9 mouse cellular contexts compared by ENCODE assay signal in the genomic region with DNA sequence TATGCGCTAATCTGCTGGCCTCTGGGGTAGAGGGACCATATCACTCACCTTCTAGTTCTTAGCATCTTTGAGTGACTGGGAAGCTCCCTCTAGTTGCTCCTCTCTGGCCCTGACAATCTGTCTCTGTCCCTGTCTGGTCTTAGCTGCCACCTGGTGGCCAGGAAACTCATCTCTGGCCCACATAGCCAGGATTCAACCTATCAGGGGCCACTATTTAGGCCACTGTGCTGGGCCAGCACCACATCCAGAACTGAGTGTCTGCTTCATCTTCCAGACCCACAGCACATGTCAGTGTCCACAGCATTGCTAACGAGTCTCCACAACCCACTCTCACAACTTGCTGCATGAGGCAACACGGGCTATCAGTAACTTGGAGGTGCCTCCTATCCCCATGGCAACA. TPM values are rescaled to one million over a fixed set of nuclear protein-coding genes. Genes with fewer than 3 reads are reported as not detected.
A peak's percentile ranks its signal among the peaks of the same experiment; 100 is the strongest.
DNase-seq lines count a peak whose midpoint lies in the region; ATAC-seq and TF ChIP-seq lines count a peak whose summit lies in the region.
"Had no signal": no experiment of that assay in that cellular context is flagged by ENCODE, and none has a peak within 500 bp of the region (broad histone marks: within the 10 kb centered on the region; RNA-seq: fewer than 3 reads in every experiment).

No protein-coding gene starts in this region.

- H3K36me3 ChIP-seq in ES-Bruce4 (ENCODE audit: control insufficient read depth, insufficient read depth, low read length, poor library complexity, severe bottlenecking) = no peaks in the 10 kb centered on the region

- H3K27ac ChIP-seq in left cerebral cortex, adult 2 months = no peak overlapping the region
- H3K27ac ChIP-seq in ES-Bruce4 (ENCODE audit: insufficient read depth, low read length) = no peak overlapping the region
- H3K27ac ChIP-seq: forebrain, embryonic 12.5 days had no signal

- no peak for TF ChIP-seq POLR2A in ES-Bruce4 (IDR thresholded peaks at IDR 0.05; ENCODE audit: insufficient read depth, low read length)

- intact Hi-C loops in left cerebral cortex, adult 2 months (cut with DNase I) = no loop called here
- intact Hi-C loops in left cerebral cortex, postnatal 10 days (cut with DNase I) = no loop called here

- no peak for ATAC-seq in CD4-positive, CD25-positive, alpha-beta regulatory T cell, adult 4 months
- ATAC-seq in erythroblast, adult 5-6 weeks (replicated peaks; ENCODE audit: low FRiP score, poor library complexity, severe bottlenecking) = no peak

- H3K4me3 ChIP-seq in left cerebral cortex, adult 2 months = no peak overlapping the region
- H3K4me3 ChIP-seq in ES-Bruce4 (ENCODE audit: low read depth, low read length) = no peak overlapping the region
- H3K4me3 ChIP-seq: forebrain, embryonic 12.5 days had no signal

- no peaks in the 10 kb centered on the region for H3K27me3 ChIP-seq in ES-Bruce4 (ENCODE audit: control insufficient read depth, insufficient read depth, low read length, poor library complexity, severe bottlenecking)
- H3K27me3 ChIP-seq: forebrain, embryonic 12.5 days had no signal

- H3K4me1 ChIP-seq in ES-Bruce4 (ENCODE audit: control insufficient read depth, insufficient read depth, low read length) = peaks cover 4% of the 10 kb centered on the region
- H3K4me1 ChIP-seq: forebrain, embryonic 12.5 days had no signal

- DNase-seq in CD4-positive, CD25-positive, alpha-beta regulatory T cell, adult 2 months (ENCODE audit: low read depth, low spot score) = peak; percentile 42
- no peak for DNase-seq in left cerebral cortex, adult 2 months (ENCODE audit: extremely low spot score in 1 of 2, low spot score in 2 of 2)
- no peak for DNase-seq in left cerebral cortex, postnatal 10 days (ENCODE audit: extremely low spot score in 1 of 2, low spot score in 2 of 2)
- DNase-seq in cerebellum, postnatal 25 days = peak; percentile 35 to 63
- no peak for DNase-seq in layer of hippocampus, postnatal 14 days (ENCODE audit: low spot score in 2 of 2)

- no peaks in the 10 kb centered on the region for H3K9me3 ChIP-seq in ES-Bruce4 (replicated peaks; ENCODE audit: control insufficient read depth, insufficient read depth, low read length, poor library complexity, severe bottlenecking)
- H3K9me3 ChIP-seq: forebrain, embryonic 12.5 days had no signal

- H3K9ac ChIP-seq in ES-Bruce4 (ENCODE audit: low read depth, poor library complexity, severe bottlenecking) = no peak overlapping the region
- H3K9ac ChIP-seq: forebrain, embryonic 12.5 days had no signal

- TF ChIP-seq CTCF in left cerebral cortex, adult 2 months (IDR thresholded peaks at IDR 0.05) = peak; percentile 46
- TF ChIP-seq CTCF in ES-Bruce4 (IDR thresholded peaks at IDR 0.05; ENCODE audit: low read depth, low read length) = peak; percentile 52

- no peak for TF ChIP-seq EP300 in ES-Bruce4 (IDR thresholded peaks at IDR 0.05; ENCODE audit: insufficient read depth, low read depth, low read length)

RNA-seq across cellular contexts. Expression of gene Icam2, which starts 9.8 kb away (rescaled TPM):
- 100 to 1,000 TPM; 132 to 138 TPM for polyA plus RNA-seq in CD4-positive, CD25-positive, alpha-beta regulatory T cell, adult 4 months (2017; shearing (Covaris generic))
- total RNA-seq in left cerebral cortex, adult 2 months (2021) = 1 to 10 TPM; 3.2 to 3.6 TPM
- 1 to 10 TPM; 4.8 to 5.6 TPM for total RNA-seq in left cerebral cortex, postnatal 10 days (2021)
- not detected in 2 replicates for polyA plus RNA-seq in ES-Bruce4 (2011; ENCODE audit: insufficient read depth, insufficient read length, low read depth, missing spikeins)
- total RNA-seq in layer of hippocampus, postnatal 14 days (2021) = 1 to 10 TPM; 4.5 to 5.9 TPM
- total RNA-seq in erythroblast, adult 5-6 weeks (2015; ENCODE audit: low replicate concordance) = 9.8 and 10.7 TPM in 2 replicates
- 4.0 and 13.7 TPM in 2 replicates for total RNA-seq in erythroblast, adult 5-6 weeks (2017; ENCODE audit: low replicate concordance)

RNA-seq across cellular contexts. Expression of gene Prr29, which starts 32.4 kb away (rescaled TPM):
- under 1 TPM in 1 of 2 experiments, not detected in 1; 0.43 TPM for polyA plus RNA-seq in CD4-positive, CD25-positive, alpha-beta regulatory T cell, adult 4 months (2017; shearing (Covaris generic))
- not detected for total RNA-seq in left cerebral cortex, adult 2 months (2021)
- total RNA-seq in left cerebral cortex, postnatal 10 days (2021) = not detected
- not detected in 2 replicates for polyA plus RNA-seq in ES-Bruce4 (2011; ENCODE audit: insufficient read depth, insufficient read length, low read depth, missing spikeins)
- total RNA-seq in layer of hippocampus, postnatal 14 days (2021) = under 1 TPM in 1 of 2 experiments, not detected in 1; 0.74 TPM
- total RNA-seq in erythroblast, adult 5-6 weeks (2015; ENCODE audit: low replicate concordance) = not detected in 2 replicates
- not detected in 2 replicates for total RNA-seq in erythroblast, adult 5-6 weeks (2017; ENCODE audit: low replicate concordance)
- polyA plus RNA-seq: forebrain, embryonic 12.5 days had no signal

RNA-seq across cellular contexts. Expression of gene Scn4a, which starts 44.6 kb away (rescaled TPM):
- polyA plus RNA-seq in CD4-positive, CD25-positive, alpha-beta regulatory T cell, adult 4 months (2017; shearing (Covaris generic)) = under 1 TPM in 1 of 2 experiments, not detected in 1; 0.14 TPM
- total RNA-seq in left cerebral cortex, adult 2 months (2021) = not detected
- under 1 TPM; 0.09 to 0.34 TPM for total RNA-seq in left cerebral cortex, postnatal 10 days (2021)
- polyA plus RNA-seq in ES-Bruce4 (2011; ENCODE audit: insufficient read depth, insufficient read length, low read depth, missing spikeins) = not detected in 2 replicates
- total RNA-seq in layer of hippocampus, postnatal 14 days (2021) = not detected
- not detected in 2 replicates for total RNA-seq in erythroblast, adult 5-6 weeks (2015; ENCODE audit: low replicate concordance)
- not detected in 2 replicates for total RNA-seq in erythroblast, adult 5-6 weeks (2017; ENCODE audit: low replicate concordance)

Comparison
In these comparisons a context has a peak if more than half of its experiments do, and no peak if none do; other contexts are left out.
1. DNase-seq: peak in CD4-positive, CD25-positive, alpha-beta regulatory T cell, adult 2 months (single experiment) and cerebellum, postnatal 25 days (2 of 2); none in left cerebral cortex, adult 2 months (0 of 2), left cerebral cortex, postnatal 10 days (0 of 2) and layer of hippocampus, postnatal 14 days (0 of 2).